ENCODE assay signal across 15 mouse cellular contexts in the genomic region with DNA sequence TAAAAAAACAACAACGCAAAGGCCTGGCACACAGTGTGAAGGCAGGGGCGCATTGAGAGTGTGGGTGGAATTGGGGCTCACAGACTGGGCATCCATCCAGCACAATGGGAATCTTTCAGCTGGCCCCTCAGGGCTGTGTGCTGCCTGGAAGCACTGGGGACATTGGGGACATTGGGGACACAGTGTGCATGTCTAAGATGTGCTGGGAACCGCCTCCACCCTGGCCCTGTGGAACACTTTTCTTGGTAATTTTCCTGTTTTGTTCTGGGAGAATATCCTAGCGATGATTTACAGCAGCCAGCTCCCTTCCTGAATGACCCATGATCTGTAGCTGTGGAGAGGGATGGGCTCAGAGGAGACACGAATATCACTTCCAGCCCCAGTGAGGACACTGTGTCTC. TPM values are rescaled to one million over a fixed set of nuclear protein-coding genes. Genes with fewer than 3 reads are reported as not detected.
A peak's percentile ranks its signal among the peaks of the same experiment; 100 is the strongest.
DNase-seq lines count a peak whose midpoint lies in the region; ATAC-seq and TF ChIP-seq lines count a peak whose summit lies in the region.
"Had no signal": no experiment of that assay in that cellular context is flagged by ENCODE, and none has a peak within 500 bp of the region (broad histone marks: within the 10 kb centered on the region; RNA-seq: fewer than 3 reads in every experiment).

No protein-coding gene starts in this region.

- no peak overlapping the region for H3K4me2 ChIP-seq in kidney, embryonic 14.5 days (replicated peaks; ENCODE audit: low read depth, low read length)
- no peak overlapping the region for H3K4me2 ChIP-seq in kidney, embryonic 16.5 days (replicated peaks; ENCODE audit: low read depth, low read length)
- H3K4me2 ChIP-seq: heart, embryonic 15.5 days; hindbrain, embryonic 15.5 days; liver, embryonic 12.5 days had no signal

- DNase-seq in kidney, adult 18-20 months = peak; percentile 41
- peak; percentile 54 to 69 for DNase-seq in layer of hippocampus, adult 2 months (ENCODE audit: low spot score in 2 of 2)
- DNase-seq in left cerebral cortex, postnatal 4 days = peak; percentile 11
- no peak for DNase-seq in limb, embryonic 10.5 days (ENCODE audit: low spot score)
- DNase-seq in lung, adult 2 months = no peak
- DNase-seq: adrenal gland, adult 8-10 months; gastrocnemius, postnatal 36 days had no signal

- intact Hi-C loops in left cerebral cortex, postnatal 4 days (cut with DNase I) = no loop called here

- no peaks in the 10 kb centered on the region for H3K36me3 ChIP-seq in kidney, embryonic 14.5 days (ENCODE audit: control insufficient read depth, insufficient read depth, low read length)
- H3K36me3 ChIP-seq in kidney, embryonic 16.5 days (ENCODE audit: insufficient read depth, low read length) = no peaks in the 10 kb centered on the region
- H3K36me3 ChIP-seq in limb, embryonic 10.5 days = no peaks in the 10 kb centered on the region
- H3K36me3 ChIP-seq: heart, embryonic 15.5 days; hindbrain, embryonic 15.5 days; liver, embryonic 12.5 days had no signal

- WGBS in kidney, embryonic 14.5 days = 84% methylated on average over 5 of the region's 5 CpGs
- 78% methylated on average over 5 of the region's 5 CpGs for WGBS in kidney, embryonic 16.5 days
- 93% methylated on average over 5 of the region's 5 CpGs for WGBS in limb, embryonic 10.5 days
- 78% methylated on average over 5 of the region's 5 CpGs for WGBS in lung, adult 2 months

- no peaks in the 10 kb centered on the region for H3K9me3 ChIP-seq in kidney, embryonic 14.5 days (ENCODE audit: control insufficient read depth, low read length)
- H3K9me3 ChIP-seq in kidney, embryonic 16.5 days (ENCODE audit: low read length) = no peaks in the 10 kb centered on the region
- no peaks in the 10 kb centered on the region for H3K9me3 ChIP-seq in limb, embryonic 10.5 days (replicated peaks)
- H3K9me3 ChIP-seq: heart, embryonic 15.5 days; hindbrain, embryonic 15.5 days; liver, embryonic 12.5 days had no signal

- TF ChIP-seq CTCF in layer of hippocampus, adult 2 months (conservative IDR thresholded peaks at IDR 0.05) = no peak
- TF ChIP-seq CTCF in lung, adult 2 months (IDR thresholded peaks at IDR 0.05; ENCODE audit: insufficient read depth, low read length) = no peak

- no peaks in the 10 kb centered on the region for H3K4me1 ChIP-seq in kidney, embryonic 14.5 days (ENCODE audit: control insufficient read depth, insufficient read depth, low read length)
- no peaks in the 10 kb centered on the region for H3K4me1 ChIP-seq in kidney, embryonic 16.5 days (ENCODE audit: insufficient read depth, low read length)
- H3K4me1 ChIP-seq in limb, embryonic 10.5 days = no peaks in the 10 kb centered on the region
- no peaks in the 10 kb centered on the region for H3K4me1 ChIP-seq in lung, adult 2 months (ENCODE audit: control insufficient read depth, insufficient read depth, low read length)
- H3K4me1 ChIP-seq: hindbrain, embryonic 15.5 days; liver, embryonic 12.5 days had no signal

- H3K4me3 ChIP-seq in kidney, embryonic 14.5 days (ENCODE audit: low read length) = no peak overlapping the region
- H3K4me3 ChIP-seq in kidney, embryonic 16.5 days (ENCODE audit: low read length) = no peak overlapping the region
- no peak overlapping the region for H3K4me3 ChIP-seq in layer of hippocampus, adult 2 months
- no peak overlapping the region for H3K4me3 ChIP-seq in limb, embryonic 10.5 days
- H3K4me3 ChIP-seq in lung, adult 2 months (replicated peaks; ENCODE audit: extremely low read depth, low read depth, low read length) = no peak overlapping the region
- H3K4me3 ChIP-seq: heart, embryonic 15.5 days; hindbrain, embryonic 15.5 days; liver, embryonic 12.5 days had no signal

- no peak overlapping the region for H3K27ac ChIP-seq in kidney, embryonic 14.5 days (ENCODE audit: low read depth, low read length)
- no peak overlapping the region for H3K27ac ChIP-seq in kidney, embryonic 16.5 days (ENCODE audit: low read length)
- peak overlapping the region; percentile 89 for H3K27ac ChIP-seq in layer of hippocampus, adult 2 months
- H3K27ac ChIP-seq in limb, embryonic 10.5 days = no peak overlapping the region
- H3K27ac ChIP-seq: heart, embryonic 15.5 days; hindbrain, embryonic 15.5 days; liver, embryonic 12.5 days; macrophage; stomach, postnatal 0 days had no signal

- no peaks in the 10 kb centered on the region for H3K27me3 ChIP-seq in kidney, embryonic 14.5 days (ENCODE audit: control insufficient read depth, insufficient read depth, low read length)
- H3K27me3 ChIP-seq in kidney, embryonic 16.5 days (ENCODE audit: insufficient read depth, low read length) = no peaks in the 10 kb centered on the region
- no peaks in the 10 kb centered on the region for H3K27me3 ChIP-seq in limb, embryonic 10.5 days (ENCODE audit: low read depth, poor library complexity, severe bottlenecking)
- H3K27me3 ChIP-seq: heart, embryonic 15.5 days; hindbrain, embryonic 15.5 days had no signal

- no peak for ATAC-seq in kidney, embryonic 14.5 days (ENCODE audit: low FRiP score, low TSS enrichment)
- peak; percentile 27; the same call in 1 of the 2 replicates for ATAC-seq in kidney, embryonic 16.5 days (ENCODE audit: low FRiP score, low TSS enrichment)
- ATAC-seq: forebrain, embryonic 14.5 days; liver, embryonic 12.5 days had no signal

- no peak overlapping the region for H3K9ac ChIP-seq in kidney, embryonic 14.5 days (ENCODE audit: low read depth, low read length)
- H3K9ac ChIP-seq in kidney, embryonic 16.5 days (replicated peaks; ENCODE audit: low read length) = no peak overlapping the region
- H3K9ac ChIP-seq: heart, embryonic 15.5 days; hindbrain, embryonic 15.5 days; liver, embryonic 12.5 days had no signal

- no peak for TF ChIP-seq POLR2A in lung, adult 2 months (IDR thresholded peaks at IDR 0.05; ENCODE audit: borderline replicate concordance, extremely low read depth, low read depth, low read length)

RNA-seq across cellular contexts. Expression of a gene that starts 29.2 kb away (rescaled TPM):
- polyA plus RNA-seq in kidney, embryonic 14.5 days (2014; fragmentation: Nextera tagmentation; extraction: Ambion mirVana) = 125 and 134 TPM in 2 replicates
- 100 and 109 TPM in 2 replicates for polyA plus RNA-seq in kidney, embryonic 16.5 days (2015; fragmentation: Nextera tagmentation; extraction: Ambion mirVana)
- 100 to 1,000 TPM; 249 to 251 TPM for total RNA-seq in layer of hippocampus, adult 2 months (2021)
- 100 to 1,000 TPM; 188 to 206 TPM for total RNA-seq in left cerebral cortex, postnatal 4 days (2021)
- 93.9 and 121 TPM in 2 replicates for polyA plus RNA-seq in limb, embryonic 10.5 days (2016; fragmentation: Nextera tagmentation; extraction: Ambion mirVana)
- 66.1 and 69.4 TPM in 2 replicates for polyA plus RNA-seq in lung, adult 2 months (2012; rRNA removed)

RNA-seq across cellular contexts. Expression of a gene that starts 53.7 kb away (rescaled TPM):
- 9.0 and 21.7 TPM in 2 replicates for polyA plus RNA-seq in kidney, embryonic 14.5 days (2014; fragmentation: Nextera tagmentation; extraction: Ambion mirVana)
- 17.7 and 23.6 TPM in 2 replicates for polyA plus RNA-seq in kidney, embryonic 16.5 days (2015; fragmentation: Nextera tagmentation; extraction: Ambion mirVana)
- 10 to 100 TPM; 68.8 to 71.3 TPM for total RNA-seq in layer of hippocampus, adult 2 months (2021)
- 10 to 100 TPM; 28.9 to 35.9 TPM for total RNA-seq in left cerebral cortex, postnatal 4 days (2021)
- polyA plus RNA-seq in limb, embryonic 10.5 days (2016; fragmentation: Nextera tagmentation; extraction: Ambion mirVana) = 13.0 and 21.0 TPM in 2 replicates
- 34.1 and 42.9 TPM in 2 replicates for polyA plus RNA-seq in lung, adult 2 months (2012; rRNA removed)

Comparison
In these comparisons a context has a peak if more than half of its experiments do, and no peak if none do; other contexts are left out.
1. DNase-seq: peak in kidney, adult 18-20 months (single experiment), layer of hippocampus, adult 2 months (2 of 2) and left cerebral cortex, postnatal 4 days (single experiment); none in limb, embryonic 10.5 days (single experiment) and lung, adult 2 months (single experiment).